Mouse (Mus musculus): Measurements from ENCODE around the gene Myo18b.

Gene Myo18b

GRCm38 (mm10) chr5:112895674-112896654 is at the start of gene Myo18b:
Myo18b (minus strand) TSS chr5:112896362.
- DNase-seq (ENCODE audit: low read depth, low spot score), result no peak

DNA sequence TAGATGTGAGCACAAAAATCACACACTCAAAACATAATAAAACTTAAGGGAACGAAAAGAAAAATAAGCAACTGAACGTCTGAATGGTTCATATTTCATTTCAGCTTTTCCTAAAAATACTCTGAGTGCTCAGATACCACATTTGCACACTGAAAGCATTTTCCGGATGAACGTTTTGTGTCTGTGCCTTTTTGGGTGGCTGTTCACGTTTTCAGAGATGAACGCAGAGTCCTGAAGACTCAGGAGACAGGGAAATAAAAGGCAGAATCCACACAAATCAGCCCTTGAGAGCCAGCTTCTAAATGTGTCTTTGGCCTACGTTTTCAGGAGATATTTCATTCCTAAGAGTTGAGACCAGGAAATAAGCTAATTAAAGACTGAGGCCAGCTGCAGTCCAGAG is 49.8 kb upstream of the Myo18b start:
- DNase-seq (ENCODE audit: low read depth, low spot score), result no peak

- DNase-seq (ENCODE audit: low read depth, low spot score), result no peak
Observed at GRCm38 (mm10) chr5:112942244-112942643, 46.1 kb upstream of the Myo18b start.

GRCm38 (mm10) chr5:112941001-112941400 is 44.8 kb upstream of the Myo18b start:
- DNase-seq (ENCODE audit: low read depth, low spot score), result no peak

GRCm38 (mm10) chr5:112936632-112937031 is 40.5 kb upstream of the Myo18b start:
- DNase-seq (ENCODE audit: low read depth, low spot score), result no peak

DNA sequence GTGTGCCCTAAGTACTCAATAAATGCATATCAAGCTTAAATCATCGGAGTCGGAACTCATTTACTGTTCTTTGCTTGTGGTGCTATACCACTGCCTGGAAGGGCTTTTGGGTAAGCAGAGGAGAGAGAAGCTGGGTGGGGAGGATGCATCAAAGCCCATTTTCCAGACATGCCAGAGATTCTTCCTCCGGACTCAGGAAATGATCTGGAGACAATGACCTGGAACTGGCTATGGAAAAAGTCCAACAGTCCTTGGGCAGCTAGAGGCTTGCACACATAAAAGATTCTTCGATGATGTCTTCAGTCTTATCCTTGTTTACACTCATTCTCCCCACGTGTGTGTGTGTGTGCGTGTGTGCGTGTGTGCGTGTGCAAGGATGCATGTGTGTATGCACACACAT is 39.3 kb upstream of the Myo18b start:
- DNase-seq (ENCODE audit: low read depth, low spot score), result no peak

DNA sequence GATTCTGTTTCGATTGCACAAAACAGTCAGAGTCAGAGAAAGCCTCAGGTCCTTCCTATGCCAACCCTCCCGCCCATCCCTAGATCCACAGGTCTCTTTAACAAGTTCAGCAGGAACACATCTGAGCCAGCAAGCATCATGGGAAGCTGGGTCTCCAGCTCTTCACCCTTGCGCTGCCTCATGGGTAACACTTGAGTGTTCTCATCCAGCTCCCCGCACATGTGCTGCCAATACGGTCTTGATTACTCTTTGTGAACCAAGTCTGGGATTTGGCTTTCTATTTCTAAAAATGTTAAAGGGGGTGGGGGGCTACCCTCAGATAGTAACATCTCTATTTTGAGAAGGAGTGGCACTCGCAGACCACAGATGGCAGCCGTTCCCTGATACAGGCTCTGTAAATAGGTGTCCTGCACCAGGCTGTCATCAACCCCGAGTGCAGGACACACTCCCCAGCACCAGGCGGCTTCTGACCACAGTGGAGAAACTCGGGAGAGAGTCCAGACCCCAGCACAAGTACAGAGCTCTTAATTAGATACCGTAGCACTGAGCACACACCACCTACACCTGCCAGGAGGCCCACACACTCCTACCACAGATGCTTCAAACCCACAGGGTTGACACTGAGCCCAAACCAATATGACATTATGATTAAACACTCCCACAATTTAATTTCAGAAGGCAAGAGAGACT is 36.9 kb upstream of the Myo18b start:
- DNase-seq (ENCODE audit: low read depth, low spot score), result no peak

DNA sequence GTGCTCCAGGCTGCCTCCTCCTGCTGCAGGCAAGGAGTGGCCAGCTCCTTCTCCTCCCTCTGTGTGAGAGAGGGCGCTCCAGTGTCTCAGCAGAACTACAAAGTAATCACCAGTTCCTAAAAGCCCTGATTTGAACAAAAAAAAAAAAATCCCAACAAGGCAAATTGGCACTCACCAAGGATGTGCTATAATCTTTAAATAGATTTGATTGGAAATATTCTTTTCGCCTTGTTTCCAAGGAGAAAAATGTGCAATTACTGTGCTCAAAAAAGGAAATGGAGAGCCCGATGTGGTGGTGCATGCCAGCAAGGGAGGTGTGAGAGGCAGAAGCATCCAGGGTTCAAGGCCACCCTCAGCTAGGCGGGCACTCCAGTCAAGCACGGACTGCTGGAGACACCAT is 35.7 kb upstream of the Myo18b start:
- no peak for DNase-seq (ENCODE audit: low read depth, low spot score)

- DNase-seq (ENCODE audit: low read depth, low spot score), result no peak
Observed at GRCm38 (mm10) chr5:112928201-112928881, 32.2 kb upstream of the Myo18b start.

DNA sequence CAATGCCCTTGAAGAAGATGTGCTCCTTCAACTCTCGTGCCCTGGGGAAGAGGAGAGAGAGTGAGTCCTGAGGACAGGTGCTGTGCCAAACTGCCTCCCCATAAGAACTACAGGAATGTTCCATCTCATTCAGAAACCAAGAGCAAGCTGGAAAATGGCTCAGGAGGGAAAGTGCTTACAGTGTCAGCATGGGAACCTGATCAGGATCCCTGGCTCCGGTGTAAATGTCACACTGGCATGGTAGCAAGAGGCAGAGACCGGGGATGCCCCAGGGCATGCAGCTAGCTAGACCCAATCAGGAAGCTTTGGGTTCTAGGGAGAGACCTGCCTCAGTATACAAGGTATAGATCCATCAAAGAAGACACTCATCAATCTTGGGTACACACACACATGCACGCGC is 29.3 kb upstream of the Myo18b start:
- DNase-seq (ENCODE audit: low read depth, low spot score), result no peak

- DNase-seq (ENCODE audit: low read depth, low spot score), result no peak
Observed at GRCm38 (mm10) chr5:112924806-112925205, 28.6 kb upstream of the Myo18b start.

DNA sequence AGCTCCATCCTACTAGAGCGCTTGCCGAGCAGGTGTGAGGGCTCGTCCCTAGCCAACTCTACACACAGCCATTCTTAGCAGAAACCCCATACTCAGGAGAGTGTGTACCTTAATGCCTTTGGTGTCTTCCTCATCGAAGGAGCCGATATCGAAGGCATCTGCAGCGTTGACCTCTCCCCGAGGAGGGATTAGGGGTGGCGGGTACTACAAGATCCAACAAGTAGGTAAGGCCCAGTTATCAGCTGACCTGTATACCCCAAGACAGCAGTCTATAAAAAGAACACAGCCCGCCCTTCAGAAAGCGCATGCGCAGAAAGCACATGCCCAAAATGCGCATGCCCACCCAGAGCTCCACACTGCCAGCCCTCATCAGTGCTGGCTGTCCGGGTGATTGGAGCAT is 27.7 kb upstream of the Myo18b start:
- DNase-seq (ENCODE audit: low read depth, low spot score), result no peak

DNA sequence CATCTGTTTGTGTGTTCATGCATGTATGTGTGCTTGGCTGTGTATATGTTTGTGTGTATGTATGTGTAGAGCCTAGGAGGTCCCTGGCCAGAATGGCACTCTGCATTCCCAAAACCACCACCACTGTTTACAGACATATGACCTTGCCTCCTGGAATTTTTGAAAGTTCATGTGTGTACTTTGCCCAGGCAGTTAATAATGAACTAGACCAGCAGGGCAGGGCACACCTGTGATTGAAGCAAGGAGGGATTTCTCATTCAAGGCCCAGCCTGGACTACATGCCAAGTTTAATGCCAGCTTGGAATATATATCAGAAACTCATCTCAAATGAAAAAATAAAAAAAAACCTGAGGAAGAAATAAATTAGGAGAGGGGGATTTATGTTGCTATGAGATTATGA is 25.8 kb upstream of the Myo18b start:
- DNase-seq (ENCODE audit: low read depth, low spot score), result no peak

DNA sequence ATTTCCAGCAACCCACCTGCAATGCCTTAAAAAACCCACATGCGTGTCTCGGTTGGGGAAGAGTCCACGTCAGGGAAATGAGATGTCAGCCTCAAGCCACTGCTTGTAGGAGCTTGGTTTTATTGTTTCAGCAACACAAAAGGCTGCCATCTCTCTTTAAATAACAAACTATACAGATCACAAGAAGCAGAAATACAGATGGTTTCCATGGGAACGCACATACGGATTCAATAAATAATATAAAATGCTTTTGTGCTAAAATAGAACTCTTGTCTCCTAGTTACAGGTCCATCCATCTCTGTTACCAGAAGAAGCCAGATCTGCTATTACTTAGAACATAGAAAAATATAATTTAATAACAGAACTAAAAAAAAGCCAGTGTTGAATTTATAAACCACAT is 14.2 kb upstream of the Myo18b start:
- no peak for DNase-seq (ENCODE audit: low read depth, low spot score)

DNA sequence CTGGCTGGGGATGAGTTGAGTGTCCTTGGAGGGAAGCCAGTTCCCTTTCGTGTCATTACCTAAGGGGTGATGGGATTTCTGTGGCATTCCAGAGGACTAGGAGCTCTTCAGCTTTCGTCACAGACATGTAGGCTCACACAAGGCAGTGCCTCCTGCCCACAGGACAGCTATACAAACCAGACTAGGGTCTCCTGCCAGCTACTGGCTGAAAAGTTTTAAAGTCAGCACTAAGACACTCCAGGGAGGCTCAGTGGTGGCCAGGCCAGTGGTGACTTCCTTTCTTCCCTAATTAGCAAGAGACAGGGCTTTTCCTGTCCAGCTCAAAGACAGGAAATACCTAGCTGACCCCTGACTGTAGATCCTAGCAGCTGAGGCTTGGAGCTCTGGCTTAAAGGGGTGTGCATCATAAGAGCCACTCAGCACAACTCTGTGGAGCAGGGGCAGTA is 12.0 kb upstream of the Myo18b start:
- DNase-seq (ENCODE audit: low read depth, low spot score), result no peak

DNA sequence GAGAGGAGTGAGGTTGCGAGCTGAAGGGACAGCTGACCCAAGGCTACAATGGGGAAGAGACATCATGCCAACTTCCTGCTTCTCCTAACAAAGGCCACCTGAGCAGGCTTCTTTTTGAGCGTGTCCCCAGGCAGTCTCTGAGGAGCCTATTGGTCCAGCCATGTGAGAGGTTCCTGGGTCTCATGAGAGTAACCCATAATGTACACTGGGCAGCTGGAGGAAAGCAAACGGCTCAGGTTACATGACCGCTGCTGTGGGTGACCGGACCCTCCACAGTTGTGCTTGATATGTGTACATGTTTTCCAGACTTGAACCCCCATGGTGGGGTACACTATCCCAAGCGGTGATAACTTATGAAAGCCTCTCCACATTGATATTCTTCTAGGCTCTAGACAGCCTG is 11.3 kb upstream of the Myo18b start:
- no peak for DNase-seq (ENCODE audit: low read depth, low spot score)

GRCm38 (mm10) chr5:112893462-112894060 is 2.6 kb downstream of the Myo18b start:
- DNase-seq (ENCODE audit: low read depth, low spot score), result no peak

DNA sequence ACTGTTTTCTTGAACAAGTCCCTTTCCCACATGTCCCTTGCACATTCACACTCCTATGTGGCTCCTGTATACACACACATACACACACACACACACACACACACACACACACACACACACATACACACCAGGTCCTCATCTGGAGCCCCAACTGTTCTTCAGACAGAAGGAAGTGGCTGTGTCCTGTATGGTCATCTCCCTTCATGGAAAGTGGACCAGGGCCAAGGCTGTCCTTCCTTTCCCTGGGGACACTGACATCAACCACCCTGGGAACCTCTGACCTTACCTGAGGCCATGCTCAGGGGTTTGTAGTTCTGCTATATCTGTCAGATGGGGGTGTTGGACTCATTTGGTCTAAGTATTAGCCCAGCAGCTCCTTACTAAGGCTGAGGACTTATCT is 3.8 kb downstream of the Myo18b start:
- no peak for DNase-seq (ENCODE audit: low read depth, low spot score)

GRCm38 (mm10) chr5:112888651-112889050 is 7.5 kb downstream of the Myo18b start:
- no peak for DNase-seq (ENCODE audit: low read depth, low spot score)

DNA sequence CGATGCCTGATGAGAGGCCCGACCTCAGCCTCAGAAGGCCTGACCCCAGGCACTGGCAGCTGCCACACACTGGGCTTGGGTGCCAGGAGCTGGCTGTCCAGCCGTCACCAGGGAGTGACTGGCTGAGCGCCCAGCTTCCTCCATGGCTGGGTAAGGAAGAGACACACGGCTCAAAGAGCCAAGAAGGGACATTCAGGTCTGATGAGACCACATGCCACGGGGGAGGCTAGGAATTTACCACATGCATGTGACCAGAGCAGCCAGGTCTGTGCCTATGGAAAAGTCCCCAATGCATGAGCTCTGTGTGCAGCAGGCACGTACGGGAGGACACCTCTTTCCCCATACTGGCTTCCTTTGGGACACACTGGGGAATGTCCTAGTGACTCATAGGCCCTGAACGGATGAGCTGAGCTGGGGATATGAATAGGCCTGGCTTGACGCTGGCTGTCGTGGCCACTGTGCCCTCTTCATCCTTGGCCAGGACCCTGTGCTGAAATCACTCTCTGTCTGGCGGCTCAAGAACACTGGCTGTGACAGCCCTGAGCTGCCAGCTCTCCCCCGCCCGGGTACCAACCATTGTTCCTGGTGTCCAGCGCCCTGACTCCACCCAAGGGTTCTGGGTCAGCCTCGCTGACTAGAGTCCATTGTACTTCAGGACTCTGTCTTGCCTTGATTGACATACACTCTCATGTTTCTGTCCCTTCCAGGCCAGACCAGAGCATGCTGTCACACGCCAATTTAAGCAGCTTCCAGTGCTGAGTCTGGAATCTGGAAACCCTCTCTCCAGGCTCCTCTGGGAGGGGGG is 9.3 kb downstream of the Myo18b start:
- no peak for DNase-seq (ENCODE audit: low read depth, low spot score)

Data from 3T3-L1 (cell line).